Mouse (Mus musculus) liver, adult 2 months (tissue): Measurements from ENCODE around the gene Hbq1b. TPM values are rescaled to one million over a fixed set of nuclear protein-coding genes. Genes with fewer than 3 reads are reported as not detected.

Source experiments
- DNase-seq: peaks from one replicate; pipeline ENCODE4 v3.0.0-alpha.2; 2011; ENCODE audit warnings: low read depth, low spot score; ENCODE audit errors: extremely low read depth
- H3K27ac ChIP-seq: fragments of 200-500 bp; replicated peaks from 2 replicates; pipeline ENCODE4 v1.5.1; 2012; ENCODE audit warnings: low read depth, mild to moderate bottlenecking, control low read depth, inconsistent platforms, low read length; ENCODE audit not compliant: insufficient read depth
- H3K27me3 ChIP-seq: fragments of 200-500 bp; 2 replicates; pipeline ENCODE4 v1.6.1; 2012; ENCODE audit warnings: mild to moderate bottlenecking, moderate library complexity, low read length, inconsistent platforms; ENCODE audit not compliant: control insufficient read depth, insufficient read depth
- H3K36me3 ChIP-seq: fragments of 200-500 bp; 2 replicates; pipeline ENCODE4 v1.6.1; 2012; ENCODE audit warnings: low read length, inconsistent platforms; ENCODE audit not compliant: control insufficient read depth, insufficient read depth
- H3K4me1 ChIP-seq: fragments of 200-500 bp; 2 replicates; pipeline ENCODE4 v1.6.1; 2011; ENCODE audit warnings: low read length; ENCODE audit not compliant: control insufficient read depth, insufficient read depth
- H3K4me3 ChIP-seq: fragments of 200-500 bp; 2 replicates; pipeline ENCODE4 v1.5.1; 2011; ENCODE audit warnings: low read depth, mild to moderate bottlenecking, control low read depth, low read length, moderate library complexity; ENCODE audit not compliant: insufficient read depth
- H3K79me2 ChIP-seq: fragments of 200-500 bp; 2 replicates; pipeline ENCODE4 v1.6.1; 2012; ENCODE audit warnings: inconsistent platforms, mild to moderate bottlenecking, low read length, moderate library complexity; ENCODE audit not compliant: control insufficient read depth, insufficient read depth
- H3K9ac ChIP-seq: fragments of 200-500 bp; 2 replicates; pipeline ENCODE4 v1.6.1; 2012; ENCODE audit warnings: low read depth, mild to moderate bottlenecking, control low read depth, inconsistent platforms, low read length
- CTCF ChIP-seq: fragments of 200-500 bp; IDR thresholded peaks from 2 replicates; pipeline ENCODE4 v1.5.1; 2011; ENCODE audit warnings: low read depth, low read length, control low read depth
- POLR2A ChIP-seq: fragments of 200-500 bp; IDR thresholded peaks from 2 replicates; pipeline ENCODE4 v1.6.1; 2011; ENCODE audit warnings: low read length, control low read depth; ENCODE audit not compliant: insufficient read depth; ENCODE audit errors: extremely low read depth
- WGBS: fragments of 180-500 bp; shearing (Covaris S2); methylation state at CpG from one replicate; pipeline ENCODE4 v1.1.7; 2018; 5-methylcytosine and 5-hydroxymethylcytosine counted together
- polyA plus RNA-seq: library from polyadenylated mRNA; depleted of rRNA; stranded (reverse); fragments of >200 nt; gene quantifications from 2 replicates; pipeline ENCODE4 v1.2.3, GENCODE M21; 2012
- total RNA-seq: library from RNA; depleted of rRNA; stranded (reverse); fragments of >200 nt; gene quantifications from 2 replicates; pipeline ENCODE4 v1.2.3, GENCODE M21; 2014

Gene Hbq1b
- total and polyA plus RNA-seq, 2 experiments = not detected

DNA sequence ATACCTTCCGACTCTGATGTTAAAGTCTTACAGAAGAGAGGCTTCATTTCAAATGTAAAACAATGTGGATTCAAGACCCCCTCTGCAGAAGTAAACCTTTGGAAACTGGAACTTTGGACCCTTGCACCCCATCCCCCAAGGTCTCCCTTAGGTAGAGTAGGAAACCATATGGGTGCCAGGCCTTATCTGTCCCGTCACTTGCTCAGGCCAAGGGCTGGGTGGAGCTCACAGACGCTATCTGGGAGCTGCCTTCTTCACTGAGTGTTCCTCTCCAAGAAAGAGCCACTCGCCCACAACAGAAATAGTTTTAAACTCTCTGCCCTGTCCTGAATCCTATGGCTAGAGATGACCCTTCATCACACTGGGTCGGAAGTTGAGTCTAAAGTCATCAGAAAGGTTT lies 17.8 kb upstream of the Hbq1b start:
- Histone ChIP-seq H3K4me3 (no peak overlapping the region), H3K4me1 (no peaks in the 10 kb centered on the region; the same call in 1 of the 2 replicates), H3K79me2 (peaks cover 9% of the 10 kb centered on the region; the same call in 1 of the 2 replicates), H3K9ac (no peak overlapping the region), H3K27ac (no peak overlapping the region), H3K36me3 (no peaks in the 10 kb centered on the region), H3K27me3 (no peaks in the 10 kb centered on the region)
- TF ChIP-seq CTCF (no peak), POLR2A (no peak)
- 83% methylated on average over 5 of the region's 5 CpGs for WGBS
- DNase-seq = no peak

GRCm38 (mm10) chr11:32271178-32271577 lies 15.6 kb upstream of the Hbq1b start:
- Histone ChIP-seq H3K9ac (no peak overlapping the region), H3K27ac (no peak overlapping the region), H3K79me2 (peaks cover 5% of the 10 kb centered on the region; the same call in 1 of the 2 replicates), H3K27me3 (no peaks in the 10 kb centered on the region), H3K4me3 (no peak overlapping the region), H3K36me3 (no peaks in the 10 kb centered on the region), H3K4me1 (no peaks in the 10 kb centered on the region; the same call in 1 of the 2 replicates)
- no peak for TF ChIP-seq CTCF
- no peak for TF ChIP-seq POLR2A
- DNase-seq = no peak
- 57% methylated on average over 4 of the region's 4 CpGs for WGBS

GRCm38 (mm10) chr11:32276347-32276746 lies 10.4 kb upstream of the Hbq1b start, which contains the start of gene Hba-x:
Hba-x (plus strand) TSS chr11:32276400.
- no peaks in the 10 kb centered on the region for H3K79me2 ChIP-seq
- WGBS = 75% methylated on average over 3 of the region's 3 CpGs
- no peak for TF ChIP-seq POLR2A
- TF ChIP-seq CTCF = no peak
- no peak for DNase-seq
- H3K27me3 ChIP-seq = 0 out of 2 replicates have a peak, but pooled peaks cover 2% of the 10 kb centered on the region
- H3K27ac ChIP-seq = no peak within 1 kb of the TSS
- no peaks in the 10 kb centered on the region for H3K4me1 ChIP-seq
- no peak within 1 kb of the TSS for H3K9ac ChIP-seq
- H3K36me3 ChIP-seq = no peaks in the 10 kb centered on the region
- H3K4me3 ChIP-seq = no peak within 1 kb of the TSS

DNA sequence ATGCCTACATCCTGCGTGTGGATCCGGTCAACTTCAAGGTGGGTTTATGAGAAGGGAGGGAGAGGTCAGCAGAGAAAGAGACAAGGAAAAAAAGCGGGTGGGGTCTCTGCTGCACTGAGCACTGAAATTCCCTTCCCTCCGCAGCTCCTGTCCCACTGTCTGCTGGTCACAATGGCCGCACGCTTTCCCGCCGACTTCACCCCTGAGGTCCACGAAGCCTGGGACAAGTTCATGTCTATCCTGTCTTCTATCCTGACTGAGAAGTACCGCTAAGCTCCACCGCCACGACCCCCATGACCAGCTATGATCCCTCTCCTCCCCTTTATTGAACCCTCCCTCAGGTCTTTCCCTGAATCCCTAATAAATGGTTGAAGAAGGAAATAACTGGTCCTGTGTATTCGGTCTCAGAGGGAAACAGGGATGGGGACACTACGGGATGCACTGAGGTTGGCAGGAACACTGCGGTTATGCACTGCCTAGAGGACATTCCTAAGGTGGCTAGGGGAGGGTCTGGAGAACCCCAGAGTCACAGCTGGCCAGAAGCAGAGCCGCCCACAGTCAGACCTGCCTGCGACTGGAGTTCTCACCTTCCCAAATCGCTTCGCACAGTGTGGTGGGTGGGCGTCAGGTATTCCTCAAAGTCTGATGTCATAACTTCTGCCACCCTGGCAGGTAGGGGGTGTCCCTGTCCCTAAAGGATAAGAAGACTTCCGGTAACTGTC lies 8.9 kb upstream of the Hbq1b start:
- Histone ChIP-seq H3K4me3 (no peak overlapping the region), H3K27ac (no peak overlapping the region), H3K27me3 (0 out of 2 replicates have a peak, but pooled peaks cover 2% of the 10 kb centered on the region), H3K9ac (no peak overlapping the region), H3K79me2 (no peaks in the 10 kb centered on the region), H3K36me3 (no peaks in the 10 kb centered on the region), H3K4me1 (no peaks in the 10 kb centered on the region)
- 57% methylated on average over 21 of the region's 21 CpGs for WGBS
- no peak for DNase-seq
- TF ChIP-seq POLR2A = no peak
- no peak for TF ChIP-seq CTCF

- H3K9ac ChIP-seq = no peak overlapping the region
- 0 out of 2 replicates have a peak, but pooled peaks cover 2% of the 10 kb centered on the region for H3K27me3 ChIP-seq
Observed at GRCm38 (mm10) chr11:32278458-32278957, 8.3 kb upstream of the Hbq1b start.

GRCm38 (mm10) chr11:32280646-32281045 lies 6.1 kb upstream of the Hbq1b start:
- no peak overlapping the region for H3K27ac ChIP-seq
- no peaks in the 10 kb centered on the region for H3K79me2 ChIP-seq
- H3K27me3 ChIP-seq = 0 out of 2 replicates have a peak, but pooled peaks cover 2% of the 10 kb centered on the region
- TF ChIP-seq CTCF = no peak
- TF ChIP-seq POLR2A = no peak
- no peak overlapping the region for H3K9ac ChIP-seq
- WGBS = 79% methylated on average over 2 of the region's 2 CpGs
- no peak overlapping the region for H3K4me3 ChIP-seq
- H3K4me1 ChIP-seq = no peaks in the 10 kb centered on the region
- no peak for DNase-seq
- H3K36me3 ChIP-seq = no peaks in the 10 kb centered on the region

More at GRCm38 (mm10) chr11:32278458-32278957, 8.3 kb upstream of the Hbq1b start:
- H3K36me3 ChIP-seq = no peaks in the 10 kb centered on the region
- TF ChIP-seq CTCF = no peak
- no peak for TF ChIP-seq POLR2A
- no peak overlapping the region for H3K4me3 ChIP-seq
- WGBS = 78% methylated on average over 12 of the region's 12 CpGs
- H3K27ac ChIP-seq = no peak overlapping the region
- DNase-seq = no peak
- H3K4me1 ChIP-seq = no peaks in the 10 kb centered on the region
- no peaks in the 10 kb centered on the region for H3K79me2 ChIP-seq
